ENCODE assay signal across 8 mouse cellular contexts in genomic region chr10:75182151-75182774, GRCm38 (mm10). TPM values are rescaled to one million over a fixed set of nuclear protein-coding genes. Genes with fewer than 3 reads are reported as not detected.
DNase-seq lines count a peak whose midpoint lies in the region; ATAC-seq and TF ChIP-seq lines count a peak whose summit lies in the region.

No protein-coding gene starts in this region.

- peak; percentile 97 for ATAC-seq in CD4-positive, CD25-positive, alpha-beta regulatory T cell, adult 4 months
- no peak for ATAC-seq in embryonic facial prominence, embryonic 11.5 days (replicated peaks; ENCODE audit: insufficient number of reproducible peaks, low FRiP score, low TSS enrichment, low read depth)
- peak; percentile 53; the same call in 1 of the 2 replicates for ATAC-seq in lung, embryonic 14.5 days (ENCODE audit: insufficient read depth)

- intact Hi-C loops in heart, postnatal 14 days (cut with DNase I): loop anchor here (1.0 to 2.0 kb wide), 4 partner anchors 69 to 303 kb away; no protein-coding TSS in a partner anchor

- peaks cover 10% of the 10 kb centered on the region; the same call in 1 of the 2 replicates for H3K36me3 ChIP-seq in embryonic facial prominence, embryonic 11.5 days (replicated peaks; ENCODE audit: control insufficient read depth, insufficient read depth, low read depth, low read length)
- peaks cover 67% of the 10 kb centered on the region for H3K36me3 ChIP-seq in lung, embryonic 14.5 days (ENCODE audit: insufficient read depth)

- H3K27me3 ChIP-seq in embryonic facial prominence, embryonic 11.5 days (ENCODE audit: control insufficient read depth, insufficient read depth, low read length): no peaks in the 10 kb centered on the region
- H3K27me3 ChIP-seq in lung, embryonic 14.5 days (ENCODE audit: insufficient read depth, low read length): no peaks in the 10 kb centered on the region

- peak; percentile 76 for DNase-seq in adrenal gland, postnatal 25 days
- DNase-seq in embryonic facial prominence, embryonic 11.5 days (ENCODE audit: low spot score): peak; percentile 76
- peak; percentile 79 to 87 for DNase-seq in heart, postnatal 14 days
- peak; percentile 73 for DNase-seq in layer of hippocampus, adult 11-12 months (ENCODE audit: low spot score)
- DNase-seq in lung, embryonic 14.5 days: peak; percentile 88
- peak; percentile 49 for DNase-seq in ovary, postnatal 10 days (ENCODE audit: low spot score)
- peak; percentile 34 for DNase-seq in thymus, adult 18-20 months

- H3K4me2 ChIP-seq in embryonic facial prominence, embryonic 11.5 days (ENCODE audit: low read depth, low read length): no peak overlapping the region
- H3K4me2 ChIP-seq in lung, embryonic 14.5 days: no peak overlapping the region

- no peak overlapping the region for H3K9ac ChIP-seq in embryonic facial prominence, embryonic 11.5 days (replicated peaks; ENCODE audit: low read length)
- no peak overlapping the region for H3K9ac ChIP-seq in lung, embryonic 14.5 days

- peak; percentile 92 for TF ChIP-seq CTCF in lung, embryonic 14.5 days (IDR thresholded peaks at IDR 0.05; ENCODE audit: low read depth)

- no peak overlapping the region for H3K4me3 ChIP-seq in embryonic facial prominence, embryonic 11.5 days (ENCODE audit: low read depth, low read length)
- no peak overlapping the region for H3K4me3 ChIP-seq in lung, embryonic 14.5 days (ENCODE audit: low read depth, low read length)

- no peaks in the 10 kb centered on the region for H3K9me3 ChIP-seq in embryonic facial prominence, embryonic 11.5 days (replicated peaks; ENCODE audit: control insufficient read depth, low read length)
- H3K9me3 ChIP-seq in lung, embryonic 14.5 days (ENCODE audit: low read depth, low read length): no peaks in the 10 kb centered on the region

- H3K27ac ChIP-seq in embryonic facial prominence, embryonic 11.5 days (replicated peaks; ENCODE audit: low read depth, low read length): no peak overlapping the region
- no peak overlapping the region for H3K27ac ChIP-seq in lung, embryonic 14.5 days (ENCODE audit: low read depth)

- H3K4me1 ChIP-seq in embryonic facial prominence, embryonic 11.5 days (ENCODE audit: control insufficient read depth, insufficient read depth, low read length): no peaks in the 10 kb centered on the region
- H3K4me1 ChIP-seq in lung, embryonic 14.5 days (ENCODE audit: insufficient read depth): peaks cover 11% of the 10 kb centered on the region; the same call in 1 of the 2 replicates

- WGBS in embryonic facial prominence, embryonic 11.5 days: 46% methylated on average over 14 of the region's 14 CpGs
- 16% methylated on average over 14 of the region's 14 CpGs for WGBS in lung, embryonic 14.5 days

RNA-seq across cellular contexts. Expression of gene Specc1l, which starts 29.6 kb away (rescaled TPM):
- polyA plus RNA-seq in CD4-positive, CD25-positive, alpha-beta regulatory T cell, adult 4 months (2017; shearing (Covaris generic)): 10 to 100 TPM; 12.0 to 19.5 TPM
- 53.3 and 63.5 TPM in 2 replicates for total RNA-seq in adrenal gland, postnatal 25 days (2021)
- 23.3 and 24.1 TPM in 2 replicates for polyA plus RNA-seq in embryonic facial prominence, embryonic 11.5 days (2014; fragmentation: Nextera tagmentation; extraction: Ambion mirVana)
- 10 to 100 TPM; 38.3 to 42.9 TPM for total RNA-seq in heart, postnatal 14 days (2021)
- 32.6 and 34.6 TPM in 2 replicates for polyA plus RNA-seq in lung, embryonic 14.5 days (2014; fragmentation: Nextera tagmentation; extraction: Ambion mirVana)

Comparison
In these comparisons a context has a peak if more than half of its experiments do, and no peak if none do; other contexts are left out.
1. DNase-seq: peak in every context shown above with its lines; median percentile 88 in lung, embryonic 14.5 days; 83 in heart, postnatal 14 days; 76 in adrenal gland, postnatal 25 days; 76 in embryonic facial prominence, embryonic 11.5 days; 73 in layer of hippocampus, adult 11-12 months; 49 in ovary, postnatal 10 days; 34 in thymus, adult 18-20 months.